Mouse (Mus musculus): ENCODE results near the gene Gm37240. TPM values are rescaled to one million over a fixed set of nuclear protein-coding genes. Genes with fewer than 3 reads are reported as not detected.

Gm37240 gene
- polyA plus RNA-seq, 1 experiment: 0.91 TPM

GRCm38 (mm10) chr3:85776126-85776525 lies 111.2 kb downstream of the Gm37240 start:
- Histone ChIP-seq H3K4me3 (ENCODE audit: low read depth, low read length) (no peak overlapping the region), H3K4me1 (ENCODE audit: control insufficient read depth, insufficient read depth, low read length) (no peaks in the 10 kb centered on the region), H3K36me3 (ENCODE audit: control insufficient read depth, insufficient read depth, low read length, poor library complexity, severe bottlenecking) (no peaks in the 10 kb centered on the region), H3K27ac (ENCODE audit: insufficient read depth, low read length) (no peak overlapping the region), H3K9me3 (replicated peaks; ENCODE audit: control insufficient read depth, insufficient read depth, low read length, poor library complexity, severe bottlenecking) (no peaks in the 10 kb centered on the region), H3K27me3 (ENCODE audit: control insufficient read depth, insufficient read depth, low read length, poor library complexity, severe bottlenecking) (no peaks in the 10 kb centered on the region), H3K9ac (ENCODE audit: low read depth, poor library complexity, severe bottlenecking) (no peak overlapping the region)
- TF ChIP-seq CTCF (IDR thresholded peaks at IDR 0.05; ENCODE audit: low read depth, low read length) (no peak), POLR2A (IDR thresholded peaks at IDR 0.05; ENCODE audit: insufficient read depth, low read length) (no peak), EP300 (IDR thresholded peaks at IDR 0.05; ENCODE audit: insufficient read depth, low read depth, low read length) (no peak)

- TF ChIP-seq EP300 (IDR thresholded peaks at IDR 0.05; ENCODE audit: insufficient read depth, low read depth, low read length): no peak
- TF ChIP-seq POLR2A (IDR thresholded peaks at IDR 0.05; ENCODE audit: insufficient read depth, low read length): no peak
- TF ChIP-seq CTCF (IDR thresholded peaks at IDR 0.05; ENCODE audit: low read depth, low read length): no peak
- H3K9ac ChIP-seq (ENCODE audit: low read depth, poor library complexity, severe bottlenecking): no peak overlapping the region
- no peaks in the 10 kb centered on the region for H3K4me1 ChIP-seq (ENCODE audit: control insufficient read depth, insufficient read depth, low read length)
- no peaks in the 10 kb centered on the region for H3K36me3 ChIP-seq (ENCODE audit: control insufficient read depth, insufficient read depth, low read length, poor library complexity, severe bottlenecking)
- no peak overlapping the region for H3K4me3 ChIP-seq (ENCODE audit: low read depth, low read length)
- H3K27ac ChIP-seq (ENCODE audit: insufficient read depth, low read length): no peak overlapping the region
- no peaks in the 10 kb centered on the region for H3K9me3 ChIP-seq (replicated peaks; ENCODE audit: control insufficient read depth, insufficient read depth, low read length, poor library complexity, severe bottlenecking)
- no peaks in the 10 kb centered on the region for H3K27me3 ChIP-seq (ENCODE audit: control insufficient read depth, insufficient read depth, low read length, poor library complexity, severe bottlenecking)
Observed at GRCm38 (mm10) chr3:85773886-85774285, 113.4 kb downstream of the Gm37240 start.

GRCm38 (mm10) chr3:85773425-85773824 lies 113.9 kb downstream of the Gm37240 start:
- no peak overlapping the region for H3K27ac ChIP-seq (ENCODE audit: insufficient read depth, low read length)
- H3K36me3 ChIP-seq (ENCODE audit: control insufficient read depth, insufficient read depth, low read length, poor library complexity, severe bottlenecking): no peaks in the 10 kb centered on the region
- no peaks in the 10 kb centered on the region for H3K9me3 ChIP-seq (replicated peaks; ENCODE audit: control insufficient read depth, insufficient read depth, low read length, poor library complexity, severe bottlenecking)
- no peak overlapping the region for H3K4me3 ChIP-seq (ENCODE audit: low read depth, low read length)
- H3K9ac ChIP-seq (ENCODE audit: low read depth, poor library complexity, severe bottlenecking): no peak overlapping the region
- no peaks in the 10 kb centered on the region for H3K27me3 ChIP-seq (ENCODE audit: control insufficient read depth, insufficient read depth, low read length, poor library complexity, severe bottlenecking)
- no peak for TF ChIP-seq EP300 (IDR thresholded peaks at IDR 0.05; ENCODE audit: insufficient read depth, low read depth, low read length)
- no peak for TF ChIP-seq CTCF (IDR thresholded peaks at IDR 0.05; ENCODE audit: low read depth, low read length)
- TF ChIP-seq POLR2A (IDR thresholded peaks at IDR 0.05; ENCODE audit: insufficient read depth, low read length): no peak
- H3K4me1 ChIP-seq (ENCODE audit: control insufficient read depth, insufficient read depth, low read length): no peaks in the 10 kb centered on the region

- Histone ChIP-seq H3K36me3 (ENCODE audit: control insufficient read depth, insufficient read depth, low read length, poor library complexity, severe bottlenecking) (no peaks in the 10 kb centered on the region), H3K4me3 (ENCODE audit: low read depth, low read length) (no peak overlapping the region), H3K4me1 (ENCODE audit: control insufficient read depth, insufficient read depth, low read length) (no peaks in the 10 kb centered on the region), H3K27ac (ENCODE audit: insufficient read depth, low read length) (no peak overlapping the region), H3K9me3 (replicated peaks; ENCODE audit: control insufficient read depth, insufficient read depth, low read length, poor library complexity, severe bottlenecking) (no peaks in the 10 kb centered on the region), H3K9ac (ENCODE audit: low read depth, poor library complexity, severe bottlenecking) (no peak overlapping the region), H3K27me3 (ENCODE audit: control insufficient read depth, insufficient read depth, low read length, poor library complexity, severe bottlenecking) (no peaks in the 10 kb centered on the region)
- TF ChIP-seq CTCF (IDR thresholded peaks at IDR 0.05; ENCODE audit: low read depth, low read length) (no peak), EP300 (IDR thresholded peaks at IDR 0.05; ENCODE audit: insufficient read depth, low read depth, low read length) (no peak), POLR2A (IDR thresholded peaks at IDR 0.05; ENCODE audit: insufficient read depth, low read length) (no peak)
Observed at GRCm38 (mm10) chr3:85764937-85765337, 122.4 kb downstream of the Gm37240 start.

GRCm38 (mm10) chr3:85764008-85764834 lies 123.1 kb downstream of the Gm37240 start:
- no peaks in the 10 kb centered on the region for H3K27me3 ChIP-seq (ENCODE audit: control insufficient read depth, insufficient read depth, low read length, poor library complexity, severe bottlenecking)
- no peak overlapping the region for H3K27ac ChIP-seq (ENCODE audit: insufficient read depth, low read length)
- H3K4me1 ChIP-seq (ENCODE audit: control insufficient read depth, insufficient read depth, low read length): no peaks in the 10 kb centered on the region
- no peak overlapping the region for H3K4me3 ChIP-seq (ENCODE audit: low read depth, low read length)
- H3K9me3 ChIP-seq (replicated peaks; ENCODE audit: control insufficient read depth, insufficient read depth, low read length, poor library complexity, severe bottlenecking): no peaks in the 10 kb centered on the region
- no peak for TF ChIP-seq POLR2A (IDR thresholded peaks at IDR 0.05; ENCODE audit: insufficient read depth, low read length)
- TF ChIP-seq EP300 (IDR thresholded peaks at IDR 0.05; ENCODE audit: insufficient read depth, low read depth, low read length): no peak
- no peak for TF ChIP-seq CTCF (IDR thresholded peaks at IDR 0.05; ENCODE audit: low read depth, low read length)
- no peaks in the 10 kb centered on the region for H3K36me3 ChIP-seq (ENCODE audit: control insufficient read depth, insufficient read depth, low read length, poor library complexity, severe bottlenecking)
- no peak overlapping the region for H3K9ac ChIP-seq (ENCODE audit: low read depth, poor library complexity, severe bottlenecking)

GRCm38 (mm10) chr3:85757944-85758343 lies 129.4 kb downstream of the Gm37240 start:
- H3K4me1 ChIP-seq (ENCODE audit: control insufficient read depth, insufficient read depth, low read length): no peaks in the 10 kb centered on the region
- TF ChIP-seq EP300 (IDR thresholded peaks at IDR 0.05; ENCODE audit: insufficient read depth, low read depth, low read length): no peak
- no peak for TF ChIP-seq CTCF (IDR thresholded peaks at IDR 0.05; ENCODE audit: low read depth, low read length)
- TF ChIP-seq POLR2A (IDR thresholded peaks at IDR 0.05; ENCODE audit: insufficient read depth, low read length): no peak
- no peaks in the 10 kb centered on the region for H3K36me3 ChIP-seq (ENCODE audit: control insufficient read depth, insufficient read depth, low read length, poor library complexity, severe bottlenecking)
- no peak overlapping the region for H3K9ac ChIP-seq (ENCODE audit: low read depth, poor library complexity, severe bottlenecking)
- H3K27me3 ChIP-seq (ENCODE audit: control insufficient read depth, insufficient read depth, low read length, poor library complexity, severe bottlenecking): no peaks in the 10 kb centered on the region
- no peaks in the 10 kb centered on the region for H3K9me3 ChIP-seq (replicated peaks; ENCODE audit: control insufficient read depth, insufficient read depth, low read length, poor library complexity, severe bottlenecking)
- H3K27ac ChIP-seq (ENCODE audit: insufficient read depth, low read length): no peak overlapping the region
- H3K4me3 ChIP-seq (ENCODE audit: low read depth, low read length): no peak overlapping the region

Measured in ES-Bruce4 (cell line).